Mouse (Mus musculus): ENCODE measurements around the gene 1700012A03Rik.

DNA sequence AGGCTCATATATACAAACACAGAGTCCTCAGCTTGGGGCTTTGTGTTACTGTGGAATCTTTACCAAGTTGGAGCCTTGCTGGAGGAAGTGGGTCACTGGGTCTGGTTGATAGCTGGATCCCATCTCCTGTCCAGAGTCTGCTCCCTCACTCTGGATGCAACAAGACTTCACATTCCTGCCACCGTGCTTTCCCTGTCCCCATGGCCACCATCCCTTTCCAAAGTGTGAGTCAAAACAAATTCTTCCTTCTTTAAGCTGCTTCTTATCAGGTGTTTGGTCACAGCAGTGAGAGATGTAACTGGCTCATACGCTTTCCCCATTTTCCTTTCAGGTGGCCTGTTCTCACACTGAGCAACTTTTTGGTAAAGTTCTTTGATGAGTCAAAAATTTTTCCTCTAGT lies 15.8 kb upstream of the 1700012A03Rik start:
- TF ChIP-seq CTCF (IDR thresholded peaks at IDR 0.05; ENCODE audit: extremely low read depth, insufficient read length, insufficient replicate concordance, low read depth, low read length), result no peak
- no peak for TF ChIP-seq POLR2A (IDR thresholded peaks at IDR 0.05; ENCODE audit: low read depth, low read length)
